Mouse (Mus musculus) hindbrain, postnatal 0 days (tissue): ENCODE measurements around the gene Cdc42ep2. TPM values are rescaled to one million over a fixed set of nuclear protein-coding genes. Genes with fewer than 3 reads are reported as not detected.

Experiments
- ATAC-seq: fragments of 200-750 bp; cut with Nextera tagmentation; 2 replicates; pipeline ENCODE4 v1.8.0; 2017; ENCODE audit warnings: mild to moderate bottlenecking, moderate TSS enrichment, moderate library complexity
- DNase-seq: peaks from one replicate; pipeline ENCODE4 v3.0.0-alpha.2; 2015; ENCODE audit warnings: low spot score
- H3K27ac ChIP-seq: fragments of 300-500 bp; sonication (generic); 2 replicates; pipeline ENCODE4 v1.5.1; 2014; ENCODE audit warnings: mild to moderate bottlenecking
- H3K27me3 ChIP-seq: fragments of 300-500 bp; sonication (generic); 2 replicates; pipeline ENCODE4 v1.6.1; 2014; ENCODE audit warnings: low read length, mixed read lengths; ENCODE audit not compliant: insufficient read depth
- H3K36me3 ChIP-seq: fragments of 300-500 bp; sonication (generic); 2 replicates; pipeline ENCODE4 v1.6.1; 2014; ENCODE audit warnings: low read length, mixed read lengths; ENCODE audit not compliant: insufficient read depth
- H3K4me1 ChIP-seq: fragments of 300-500 bp; sonication (generic); 2 replicates; pipeline ENCODE4 v1.6.1; 2014; ENCODE audit warnings: antibody characterized with exemption, low read length, mixed read lengths; ENCODE audit not compliant: insufficient read depth
- H3K4me2 ChIP-seq: fragments of 300-500 bp; sonication (generic); 2 replicates; pipeline ENCODE4 v1.6.1; 2014; ENCODE audit warnings: low read depth, mild to moderate bottlenecking, low read length, moderate library complexity, mixed read lengths
- H3K4me3 ChIP-seq: fragments of 300-500 bp; sonication (generic); 2 replicates; pipeline ENCODE4 v1.5.1; 2014; ENCODE audit warnings: low read length
- H3K9ac ChIP-seq: fragments of 300-500 bp; sonication (generic); replicated peaks from 2 replicates; pipeline ENCODE4 v1.6.1; 2014; ENCODE audit warnings: mild to moderate bottlenecking, low read length, moderate library complexity, mixed read lengths
- H3K9me3 ChIP-seq: fragments of 300-500 bp; sonication (generic); 2 replicates; pipeline ENCODE4 v1.6.1; 2016; ENCODE audit warnings: low read length, mixed read lengths
- CTCF ChIP-seq: IDR thresholded peaks from 2 replicates; pipeline ENCODE4 v1.5.1; 2016; ENCODE audit warnings: antibody characterized with exemption, control low read depth, low read depth
- WGBS: fragments of 180-500 bp; shearing (Covaris S2); extraction: QIAGEN DNeasy Blood & Tissue Kit; methylation state at CpG from one replicate; pipeline ENCODE4 v1.1.7; 2014; 5-methylcytosine and 5-hydroxymethylcytosine counted together
- polyA plus RNA-seq: library from polyadenylated mRNA; unstranded; fragments of >200 nt; fragmentation: Nextera tagmentation; extraction: Ambion mirVana; gene quantifications from 2 replicates; pipeline ENCODE4 v1.2.1, GENCODE M21; 2015
- total RNA-seq: library from RNA; depleted of rRNA; stranded (reverse); fragments of >200 nt; gene quantifications from 2 replicates; pipeline ENCODE4 v1.2.3, GENCODE M21; 2014

Cdc42ep2 gene
- total and polyA plus RNA-seq, 2 experiments from 2014 or later: 18.0 to 28.0 TPM

- Histone ChIP-seq H3K9me3 (no peaks in the 10 kb centered on the region), H3K4me1 (no peaks in the 10 kb centered on the region), H3K4me3 (no peak overlapping the region), H3K36me3 (no peaks in the 10 kb centered on the region), H3K27me3 (no peaks in the 10 kb centered on the region), H3K9ac (no peak overlapping the region), H3K4me2 (no peak overlapping the region), H3K27ac (no peak overlapping the region)
- ATAC-seq (no peak), DNase-seq (no peak)
- 68% methylated on average over 3 of the region's 3 CpGs for WGBS
- no peak for TF ChIP-seq CTCF
Observed at GRCm38 (mm10) chr19:5928546-5928945, 3.9 kb upstream of the Cdc42ep2 start.

- Histone ChIP-seq H3K27ac (no peak overlapping the region), H3K4me3 (no peak overlapping the region), H3K4me2 (no peak overlapping the region), H3K9ac (no peak overlapping the region), H3K9me3 (no peaks in the 10 kb centered on the region), H3K4me1 (no peaks in the 10 kb centered on the region), H3K27me3 (no peaks in the 10 kb centered on the region), H3K36me3 (no peaks in the 10 kb centered on the region)
- no peak for TF ChIP-seq CTCF
- no peak for DNase-seq
- WGBS: 78% methylated on average over 6 of the region's 6 CpGs
- ATAC-seq: no peak
Observed at GRCm38 (mm10) chr19:5928104-5928503, 3.5 kb upstream of the Cdc42ep2 start.

- TF ChIP-seq CTCF: no peak
- no peak for DNase-seq
- H3K4me3 ChIP-seq: no peak overlapping the region
Observed at GRCm38 (mm10) chr19:5927532-5927931, 2.9 kb upstream of the Cdc42ep2 start.

GRCm38 (mm10) chr19:5927026-5927425, 2.4 kb upstream of the Cdc42ep2 start:
- H3K27ac ChIP-seq: no peak overlapping the region
- H3K4me1 ChIP-seq: no peaks in the 10 kb centered on the region
- no peak overlapping the region for H3K4me2 ChIP-seq
- no peak for TF ChIP-seq CTCF
- no peaks in the 10 kb centered on the region for H3K36me3 ChIP-seq
- no peaks in the 10 kb centered on the region for H3K9me3 ChIP-seq
- H3K4me3 ChIP-seq: no peak overlapping the region
- DNase-seq (no peak), ATAC-seq (no peak)
- 74% methylated on average over 11 of the region's 11 CpGs for WGBS
- H3K9ac ChIP-seq: no peak overlapping the region
- H3K27me3 ChIP-seq: no peaks in the 10 kb centered on the region

More at GRCm38 (mm10) chr19:5927532-5927931, 2.9 kb upstream of the Cdc42ep2 start:
- Histone ChIP-seq H3K27ac (no peak overlapping the region), H3K36me3 (no peaks in the 10 kb centered on the region), H3K9me3 (no peaks in the 10 kb centered on the region), H3K4me2 (no peak overlapping the region), H3K9ac (no peak overlapping the region), H3K4me1 (no peaks in the 10 kb centered on the region), H3K27me3 (no peaks in the 10 kb centered on the region)
- 71% methylated on average over 8 of the region's 8 CpGs for WGBS
- no peak for ATAC-seq

GRCm38 (mm10) chr19:5925311-5925855, 767 bp upstream of the Cdc42ep2 start:
- 25% methylated on average over 11 of the region's 11 CpGs for WGBS
- Histone ChIP-seq H3K27me3 (no peaks in the 10 kb centered on the region), H3K36me3 (no peaks in the 10 kb centered on the region), H3K4me1 (no peaks in the 10 kb centered on the region), H3K9ac (peak overlapping the region; percentile 52), H3K4me3 (peak overlapping the region; percentile 66), H3K9me3 (no peaks in the 10 kb centered on the region), H3K27ac (peak overlapping the region; percentile 82), H3K4me2 (peak overlapping the region; percentile 92)
- ATAC-seq (no peak), DNase-seq (no peak)
- TF ChIP-seq CTCF: no peak

- no peaks in the 10 kb centered on the region for H3K36me3 ChIP-seq
- TF ChIP-seq CTCF: peak; percentile 88
- H3K4me2 ChIP-seq: peak overlapping the region; percentile 92
- H3K9me3 ChIP-seq: no peaks in the 10 kb centered on the region
- WGBS: under 1% methylated on average over 38 of the region's 38 CpGs
- H3K4me1 ChIP-seq: no peaks in the 10 kb centered on the region
- peak overlapping the region; percentile 66 for H3K4me3 ChIP-seq
- peak; percentile 80 for ATAC-seq
- peak overlapping the region; percentile 66 for H3K9ac ChIP-seq
- DNase-seq: peak; percentile 96
- H3K27me3 ChIP-seq: no peaks in the 10 kb centered on the region
- peak overlapping the region; percentile 82 for H3K27ac ChIP-seq
Observed at GRCm38 (mm10) chr19:5923990-5924712, 465 bp downstream of the Cdc42ep2 start.

GRCm38 (mm10) chr19:5922963-5923362, 1.7 kb downstream of the Cdc42ep2 start:
- Histone ChIP-seq H3K36me3 (peaks cover 7% of the 10 kb centered on the region), H3K4me1 (no peaks in the 10 kb centered on the region), H3K4me2 (no peak overlapping the region), H3K27me3 (no peaks in the 10 kb centered on the region), H3K9ac (0 out of 2 replicates have a peak overlapping the region, but pooled peaks have one; percentile 24), H3K27ac (no peak overlapping the region), H3K4me3 (no peak overlapping the region), H3K9me3 (no peaks in the 10 kb centered on the region)
- DNase-seq: no peak
- TF ChIP-seq CTCF: no peak
- no peak for ATAC-seq
- WGBS: 98% methylated on average over 3 of the region's 3 CpGs
